Mouse (Mus musculus) midbrain, embryonic 16.5 days (tissue): Measurements from ENCODE around the gene Gipc1. TPM values are rescaled to one million over a fixed set of nuclear protein-coding genes. Genes with fewer than 3 reads are reported as not detected.

Experiments
- ATAC-seq: fragments of 200-750 bp; cut with Nextera tagmentation; 2 replicates; pipeline ENCODE4 v1.8.0; 2017; ENCODE audit warnings: moderate TSS enrichment
- H3K27ac ChIP-seq: fragments of 300-500 bp; sonication (generic); 2 replicates; pipeline ENCODE4 v1.5.1; 2014; ENCODE audit warnings: mild to moderate bottlenecking, low read length, mixed read lengths
- H3K27me3 ChIP-seq: fragments of 300-500 bp; sonication (generic); 2 replicates; pipeline ENCODE4 v1.6.1; 2014; ENCODE audit warnings: low read depth, low read length, mixed read lengths; ENCODE audit not compliant: control insufficient read depth, insufficient read depth
- H3K36me3 ChIP-seq: fragments of 300-500 bp; sonication (generic); 2 replicates; pipeline ENCODE4 v1.6.1; 2014; ENCODE audit warnings: mild to moderate bottlenecking, low read length, moderate library complexity, mixed read lengths; ENCODE audit not compliant: control insufficient read depth, insufficient read depth
- H3K4me1 ChIP-seq: fragments of 300-500 bp; sonication (generic); 2 replicates; pipeline ENCODE4 v1.6.1; 2014; ENCODE audit warnings: mild to moderate bottlenecking, low read length, mixed read lengths; ENCODE audit not compliant: control insufficient read depth, insufficient read depth
- H3K4me2 ChIP-seq: fragments of 300-500 bp; sonication (generic); 2 replicates; pipeline ENCODE4 v1.6.1; 2014; ENCODE audit warnings: mild to moderate bottlenecking, low read length, mixed read lengths
- H3K4me3 ChIP-seq: fragments of 300-500 bp; sonication (generic); 2 replicates; pipeline ENCODE4 v1.5.1; 2014; ENCODE audit warnings: low read depth, mild to moderate bottlenecking, low read length, moderate library complexity, mixed read lengths
- H3K9ac ChIP-seq: fragments of 300-500 bp; sonication (generic); 2 replicates; pipeline ENCODE4 v1.6.1; 2014; ENCODE audit warnings: low read depth, low read length, mixed read lengths
- H3K9me3 ChIP-seq: fragments of 300-500 bp; sonication (generic); replicated peaks from 2 replicates; pipeline ENCODE4 v1.6.1; 2014; ENCODE audit warnings: mild to moderate bottlenecking, low read length, mixed read lengths; ENCODE audit not compliant: control insufficient read depth, poor library complexity, severe bottlenecking
- WGBS: fragments of 180-500 bp; shearing (Covaris S2); extraction: QIAGEN DNeasy Blood & Tissue Kit; methylation state at CpG from one replicate; pipeline ENCODE4 v1.1.7; 2014; 5-methylcytosine and 5-hydroxymethylcytosine counted together
- polyA plus RNA-seq: library from polyadenylated mRNA; unstranded; fragments of >200 nt; fragmentation: Nextera tagmentation; extraction: Ambion mirVana; gene quantifications from 2 replicates; pipeline ENCODE4 v1.2.1, GENCODE M21; 2015

The Gipc1 gene
- polyA plus RNA-seq, 1 experiment from 2014 or later: 126 TPM

- H3K9ac ChIP-seq: peak overlapping the region; percentile 85
- H3K27me3 ChIP-seq: no peaks in the 10 kb centered on the region
- peak overlapping the region; percentile 76 for H3K27ac ChIP-seq
- H3K36me3 ChIP-seq: no peaks in the 10 kb centered on the region
- H3K4me2 ChIP-seq: peak overlapping the region; percentile 84
- H3K9me3 ChIP-seq: no peaks in the 10 kb centered on the region
- peak overlapping the region; percentile 87 for H3K4me3 ChIP-seq
- ATAC-seq: no peak
- WGBS: 59% methylated on average over 9 of the region's 9 CpGs
- peaks cover 26% of the 10 kb centered on the region for H3K4me1 ChIP-seq
Measured at GRCm38 (mm10) chr8:83699566-83699965, 47.1 kb downstream of the Gipc1 start.

GRCm38 (mm10) chr8:83700423-83701085, 48.1 kb downstream of the Gipc1 start:
- Histone ChIP-seq H3K9ac (no peak overlapping the region), H3K27me3 (no peaks in the 10 kb centered on the region), H3K4me2 (no peak overlapping the region), H3K4me1 (peaks cover 26% of the 10 kb centered on the region), H3K9me3 (no peaks in the 10 kb centered on the region), H3K4me3 (no peak overlapping the region), H3K36me3 (no peaks in the 10 kb centered on the region), H3K27ac (no peak overlapping the region)
- WGBS: 85% methylated on average over 9 of the region's 9 CpGs
- no peak for ATAC-seq

- Histone ChIP-seq H3K4me2 (no peak overlapping the region), H3K4me3 (no peak overlapping the region), H3K36me3 (no peaks in the 10 kb centered on the region), H3K27ac (no peak overlapping the region), H3K9ac (no peak overlapping the region), H3K4me1 (peaks cover 11% of the 10 kb centered on the region), H3K27me3 (no peaks in the 10 kb centered on the region), H3K9me3 (no peaks in the 10 kb centered on the region)
- ATAC-seq: no peak
- WGBS: 81% methylated on average over 4 of the region's 4 CpGs
Measured at GRCm38 (mm10) chr8:83703426-83703825, 50.9 kb downstream of the Gipc1 start.

GRCm38 (mm10) chr8:83706411-83706810, 53.9 kb downstream of the Gipc1 start:
- no peak overlapping the region for H3K4me2 ChIP-seq
- WGBS: 75% methylated on average over 5 of the region's 5 CpGs
- H3K9ac ChIP-seq: no peak overlapping the region
- no peak for ATAC-seq
- H3K27me3 ChIP-seq: no peaks in the 10 kb centered on the region
- H3K9me3 ChIP-seq: no peaks in the 10 kb centered on the region
- no peaks in the 10 kb centered on the region for H3K36me3 ChIP-seq
- no peaks in the 10 kb centered on the region for H3K4me1 ChIP-seq
- H3K4me3 ChIP-seq: no peak overlapping the region
- H3K27ac ChIP-seq: no peak overlapping the region

- Histone ChIP-seq H3K4me2 (no peak overlapping the region), H3K27me3 (no peaks in the 10 kb centered on the region), H3K4me1 (no peaks in the 10 kb centered on the region), H3K36me3 (no peaks in the 10 kb centered on the region), H3K27ac (no peak overlapping the region), H3K9me3 (no peaks in the 10 kb centered on the region), H3K4me3 (no peak overlapping the region), H3K9ac (no peak overlapping the region)
- 75% methylated on average over 8 of the region's 8 CpGs for WGBS
- no peak for ATAC-seq
Measured at GRCm38 (mm10) chr8:83707554-83707953, 55.1 kb downstream of the Gipc1 start.

Other genes with a start within 250 kb of the Gipc1 start
- gene Scoc, start 194.3 kb upstream of the Gipc1 start, polyA plus RNA-seq: 327 and 361 TPM in 2 replicates
- 0.07 TPM in 1 of 2 replicates, not detected in the other for gene Olfr370, start 116.9 kb upstream of the Gipc1 start, polyA plus RNA-seq
- gene Ndufb7, start 86.0 kb upstream of the Gipc1 start, polyA plus RNA-seq: 320 and 338 TPM in 2 replicates
- 1,093 and 1,247 TPM in 2 replicates for gene Tecr, start 44.7 kb upstream of the Gipc1 start, polyA plus RNA-seq
- gene Dnajb1, start 44.5 kb upstream of the Gipc1 start, polyA plus RNA-seq: 60.2 and 60.8 TPM in 2 replicates
- gene Ptger1, start 14.0 kb downstream of the Gipc1 start, polyA plus RNA-seq: 0.97 and 1.1 TPM in 2 replicates
- 27.4 and 28.7 TPM in 2 replicates for gene Pkn1, start 46.5 kb downstream of the Gipc1 start, polyA plus RNA-seq
- gene Ddx39, start 62.5 kb downstream of the Gipc1 start, polyA plus RNA-seq: 92.4 and 105 TPM in 2 replicates
- gene Adgre5, start 88.6 kb downstream of the Gipc1 start, polyA plus RNA-seq: 10.9 and 11.2 TPM in 2 replicates
- 54.8 and 59.8 TPM in 2 replicates for gene Adgrl1, start 247.4 kb downstream of the Gipc1 start, polyA plus RNA-seq